Mouse (Mus musculus) hindbrain, embryonic 10.5 days (tissue): ENCODE measurements at regions not wholly inside any gene's neighbourhood (a gene's known extent, or its start where the extent isn't known, plus 50 kb on each side); places are given as distances from the start of the nearest gene placed in this dataset.

Source experiments
- DNase-seq: peaks from one replicate; pipeline ENCODE4 v3.0.0-alpha.2; 2017; ENCODE audit warnings: low spot score
- H3K27ac ChIP-seq: fragments of 300-500 bp; sonication (generic); 2 replicates; pipeline ENCODE4 v1.5.1; 2016; ENCODE audit warnings: mild to moderate bottlenecking, moderate library complexity
- H3K27me3 ChIP-seq: fragments of 300-500 bp; sonication (generic); 2 replicates; pipeline ENCODE4 v1.6.1; 2016; ENCODE audit warnings: mild to moderate bottlenecking; ENCODE audit not compliant: poor library complexity, insufficient read depth, severe bottlenecking
- H3K36me3 ChIP-seq: fragments of 300-500 bp; sonication (generic); 2 replicates; pipeline ENCODE4 v1.6.1; 2016; ENCODE audit warnings: mild to moderate bottlenecking, moderate library complexity
- H3K4me1 ChIP-seq: fragments of 300-500 bp; sonication (generic); replicated peaks from 2 replicates; pipeline ENCODE4 v1.6.1; 2016; ENCODE audit warnings: mild to moderate bottlenecking
- H3K4me3 ChIP-seq: fragments of 300-500 bp; sonication (generic); 2 replicates; pipeline ENCODE4 v1.5.1; 2016; ENCODE audit warnings: mild to moderate bottlenecking, moderate library complexity
- H3K9me3 ChIP-seq: fragments of 300-500 bp; sonication (generic); 2 replicates; pipeline ENCODE4 v1.6.1; 2016; ENCODE audit warnings: mild to moderate bottlenecking, moderate library complexity
- WGBS: fragments of 180-500 bp; shearing (Covaris S2); methylation state at CpG from one replicate; pipeline ENCODE4 v1.1.7; 2016; 5-methylcytosine and 5-hydroxymethylcytosine counted together

DNA sequence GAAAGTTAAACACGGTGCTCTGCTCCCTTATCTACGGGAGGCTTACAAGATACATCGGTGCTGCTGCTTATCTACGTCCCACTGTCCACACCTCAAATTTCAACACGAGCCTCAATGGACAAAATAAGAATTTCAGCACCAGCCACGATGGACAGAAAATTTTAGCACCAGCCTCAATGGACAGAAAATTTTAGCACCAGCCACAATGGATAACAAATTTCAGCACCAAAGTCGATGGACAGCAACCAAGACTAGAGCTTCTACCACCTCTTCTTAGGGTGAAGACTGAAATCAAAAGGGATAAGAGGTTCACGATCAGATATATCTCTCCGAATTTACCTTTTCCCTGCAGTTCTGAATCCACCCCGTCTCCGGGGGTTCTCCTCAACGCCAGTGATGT is 387.7 kb upstream of the Brinp3 start:
- 89% methylated on average over 12 of the region's 12 CpGs for WGBS
- Histone ChIP-seq H3K27ac (no peak overlapping the region), H3K4me3 (no peak overlapping the region), H3K36me3 (no peaks in the 10 kb centered on the region), H3K27me3 (no peaks in the 10 kb centered on the region), H3K4me1 (no peaks in the 10 kb centered on the region), H3K9me3 (peaks cover 11% of the 10 kb centered on the region)
- DNase-seq = peak; percentile 31
